Mouse (Mus musculus): Measurements from ENCODE around the gene Shmt2.

Shmt2 gene

DNA sequence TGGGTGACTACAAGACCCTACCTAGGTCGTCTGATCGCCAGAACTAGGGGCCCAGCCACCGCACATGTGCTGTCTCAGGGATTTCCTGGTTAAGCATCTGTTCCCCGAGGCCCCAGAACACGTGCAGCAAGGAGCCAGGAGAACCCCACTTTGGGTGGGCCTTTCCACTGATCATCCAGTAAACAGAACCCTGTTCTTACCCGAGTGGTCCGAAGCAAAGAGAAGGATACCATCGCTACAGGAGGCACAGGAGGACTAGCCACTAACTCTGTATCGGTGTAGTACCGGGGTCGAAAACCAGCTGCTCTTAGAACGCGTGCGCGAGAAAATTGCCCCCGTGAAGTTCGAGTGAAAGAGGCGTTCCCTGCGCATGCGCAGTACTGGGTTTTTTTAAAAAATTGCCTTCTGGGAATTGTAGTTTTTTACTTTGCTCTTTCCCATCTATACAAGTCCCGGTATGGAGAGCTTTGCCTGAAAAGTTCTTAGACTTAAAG, at the start of gene Shmt2:
Shmt2 (minus strand) TSS at position 357 of the 494 bp plus-strand sequence.
- no peaks in the 10 kb centered on the region for H3K27me3 ChIP-seq (ENCODE audit: control insufficient read depth, insufficient read depth, low read length, poor library complexity, severe bottlenecking)
- peaks cover 6% of the 10 kb centered on the region for H3K36me3 ChIP-seq (ENCODE audit: control insufficient read depth, insufficient read depth, low read length, poor library complexity, severe bottlenecking)
- DNase-seq (ENCODE audit: low read depth, low spot score): peak; percentile 91

DNA sequence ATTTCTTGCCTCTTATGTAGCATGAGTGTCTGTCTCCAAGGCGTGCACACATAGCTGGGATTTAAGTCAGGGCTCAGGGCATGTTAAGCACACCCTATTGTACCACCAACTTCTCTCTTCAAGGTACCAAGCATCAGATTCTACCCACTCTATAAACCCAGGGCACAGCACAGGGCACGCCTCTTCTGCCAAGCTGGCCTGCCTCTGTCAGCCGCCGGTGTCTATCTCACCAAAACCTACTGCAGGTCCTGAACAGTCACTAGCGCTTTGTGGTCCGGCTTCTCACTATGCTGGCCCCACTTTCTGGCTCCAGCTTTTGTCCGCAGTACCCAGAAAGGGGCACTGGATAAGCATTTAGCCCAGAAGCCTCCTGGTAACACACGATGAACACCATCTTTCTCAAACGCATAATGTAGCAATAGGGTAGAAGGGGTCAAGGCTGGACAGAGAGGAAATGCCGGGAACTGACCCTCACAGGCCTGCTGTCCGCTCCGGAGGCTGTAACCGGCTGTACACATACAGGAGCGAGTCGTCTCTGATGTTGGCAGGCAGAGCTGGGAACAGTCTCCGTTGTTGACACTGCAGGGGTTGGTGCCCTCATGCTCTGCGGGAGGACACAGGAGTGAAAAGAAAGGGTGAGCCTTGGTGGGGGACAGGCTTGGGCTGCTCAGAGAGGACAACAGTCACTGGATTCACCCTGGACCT, 48.8 kb upstream of the Shmt2 start:
- Histone ChIP-seq H3K36me3 (ENCODE audit: control insufficient read depth, insufficient read depth, low read length, poor library complexity, severe bottlenecking) (no peaks in the 10 kb centered on the region), H3K27me3 (ENCODE audit: control insufficient read depth, insufficient read depth, low read length, poor library complexity, severe bottlenecking) (no peaks in the 10 kb centered on the region)
- DNase-seq (ENCODE audit: low read depth, low spot score): no peak

DNA sequence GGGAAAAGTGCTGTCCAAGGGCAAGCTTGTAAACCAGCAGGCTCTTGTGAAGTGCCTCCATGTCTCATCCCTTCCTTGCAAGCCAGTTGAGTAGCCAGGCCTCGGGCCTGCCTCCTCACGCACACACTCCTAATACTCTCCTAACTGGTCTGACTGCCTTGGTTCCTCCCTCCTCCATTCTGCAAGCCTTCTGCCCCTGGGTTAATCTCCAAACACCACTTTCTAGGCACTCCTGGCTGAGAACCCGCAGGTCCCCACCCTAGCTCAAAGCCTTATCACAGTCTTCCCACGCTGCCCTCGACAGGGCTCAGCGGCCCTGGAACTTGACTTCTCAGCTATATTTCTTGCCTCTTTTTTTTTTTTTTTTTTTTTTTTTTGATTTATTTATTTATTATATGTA, 48.1 kb upstream of the Shmt2 start:
- no peaks in the 10 kb centered on the region for H3K27me3 ChIP-seq (ENCODE audit: control insufficient read depth, insufficient read depth, low read length, poor library complexity, severe bottlenecking)
- DNase-seq (ENCODE audit: low read depth, low spot score): no peak
- H3K36me3 ChIP-seq (ENCODE audit: control insufficient read depth, insufficient read depth, low read length, poor library complexity, severe bottlenecking): no peaks in the 10 kb centered on the region

DNA sequence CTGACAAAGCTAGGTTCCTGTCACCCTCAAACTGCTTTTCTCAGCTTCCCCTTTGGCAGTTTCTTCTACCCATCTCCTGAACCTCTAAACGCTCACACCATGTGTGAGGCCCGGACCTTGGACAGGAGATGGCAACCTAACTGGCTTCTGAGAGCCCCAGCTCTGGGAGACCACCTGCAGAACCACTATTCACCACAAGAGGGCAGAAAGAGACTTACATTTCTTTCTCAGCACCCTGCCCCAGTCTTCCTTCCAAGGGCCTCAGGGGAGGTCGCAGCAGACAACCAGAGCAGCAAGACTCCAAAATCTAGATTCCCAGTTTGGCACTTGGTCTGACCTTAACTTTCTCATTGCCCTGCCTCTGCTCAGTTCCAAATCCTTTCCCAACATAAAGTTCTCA, 47.2 kb upstream of the Shmt2 start:
- Histone ChIP-seq H3K36me3 (ENCODE audit: control insufficient read depth, insufficient read depth, low read length, poor library complexity, severe bottlenecking) (no peaks in the 10 kb centered on the region), H3K27me3 (ENCODE audit: control insufficient read depth, insufficient read depth, low read length, poor library complexity, severe bottlenecking) (no peaks in the 10 kb centered on the region)
- peak; percentile 82 for DNase-seq (ENCODE audit: low read depth, low spot score)

DNA sequence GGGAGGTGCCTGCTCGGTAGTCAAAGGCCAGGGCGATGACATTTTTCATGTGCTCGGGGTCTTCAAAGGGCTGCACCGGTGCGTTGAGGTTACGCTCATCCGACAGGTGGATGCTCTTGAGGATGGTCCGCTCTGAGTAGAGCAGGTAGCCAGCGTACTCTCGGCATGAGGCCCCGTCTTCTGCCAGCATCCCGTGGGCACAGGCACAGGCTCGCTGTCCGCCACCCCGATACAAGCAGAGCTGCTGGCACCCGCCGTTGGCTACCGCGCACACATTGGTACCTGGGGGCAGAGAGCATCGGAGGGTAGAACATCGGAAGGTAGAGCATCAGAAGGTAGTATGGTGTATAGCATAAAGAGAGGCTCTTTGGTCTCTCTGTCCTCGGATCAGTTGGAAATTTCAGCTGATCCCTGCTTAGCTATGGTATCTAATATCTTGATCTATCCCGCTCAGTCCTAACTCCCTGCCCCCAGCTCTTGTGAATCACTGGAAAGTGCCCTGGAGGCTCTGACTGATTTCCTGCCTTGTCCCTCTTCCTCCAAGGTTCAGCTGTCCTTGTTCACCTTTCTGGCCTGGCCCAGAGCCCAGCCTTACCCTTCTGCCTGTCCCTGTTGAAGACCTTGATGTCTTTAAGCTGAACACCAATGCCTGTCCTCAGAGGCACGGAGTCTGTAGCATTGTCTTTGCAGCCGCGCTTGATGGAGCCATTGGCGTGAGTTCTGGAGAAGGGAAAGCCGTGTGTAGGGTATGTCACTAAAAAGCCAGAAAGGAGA, 44.5 kb upstream of the Shmt2 start:
- Histone ChIP-seq H3K36me3 (ENCODE audit: control insufficient read depth, insufficient read depth, low read length, poor library complexity, severe bottlenecking) (no peaks in the 10 kb centered on the region), H3K27me3 (ENCODE audit: control insufficient read depth, insufficient read depth, low read length, poor library complexity, severe bottlenecking) (no peaks in the 10 kb centered on the region)
- no peak for DNase-seq (ENCODE audit: low read depth, low spot score)

DNA sequence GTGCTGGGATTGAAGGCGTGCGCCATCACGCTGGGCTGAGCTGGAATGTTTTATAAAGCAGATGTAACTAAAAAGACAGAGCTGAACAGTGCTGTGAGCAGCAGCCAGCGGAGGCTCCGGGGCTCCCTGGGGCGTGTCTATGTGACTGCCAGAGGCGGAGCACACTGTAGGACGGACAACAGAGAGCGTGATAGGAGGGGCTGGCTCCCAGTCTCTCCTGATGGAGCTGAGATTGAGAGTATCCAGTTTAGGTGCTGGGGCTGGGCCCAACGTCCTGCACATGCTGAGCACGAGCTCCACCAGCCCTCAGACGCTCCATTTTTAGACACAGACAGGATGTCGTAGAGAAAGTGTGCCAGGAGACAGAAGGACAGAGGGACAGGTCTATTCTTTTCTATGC, 42.1 kb upstream of the Shmt2 start:
- no peak for DNase-seq (ENCODE audit: low read depth, low spot score)
- no peaks in the 10 kb centered on the region for H3K36me3 ChIP-seq (ENCODE audit: control insufficient read depth, insufficient read depth, low read length, poor library complexity, severe bottlenecking)
- no peaks in the 10 kb centered on the region for H3K27me3 ChIP-seq (ENCODE audit: control insufficient read depth, insufficient read depth, low read length, poor library complexity, severe bottlenecking)

DNA sequence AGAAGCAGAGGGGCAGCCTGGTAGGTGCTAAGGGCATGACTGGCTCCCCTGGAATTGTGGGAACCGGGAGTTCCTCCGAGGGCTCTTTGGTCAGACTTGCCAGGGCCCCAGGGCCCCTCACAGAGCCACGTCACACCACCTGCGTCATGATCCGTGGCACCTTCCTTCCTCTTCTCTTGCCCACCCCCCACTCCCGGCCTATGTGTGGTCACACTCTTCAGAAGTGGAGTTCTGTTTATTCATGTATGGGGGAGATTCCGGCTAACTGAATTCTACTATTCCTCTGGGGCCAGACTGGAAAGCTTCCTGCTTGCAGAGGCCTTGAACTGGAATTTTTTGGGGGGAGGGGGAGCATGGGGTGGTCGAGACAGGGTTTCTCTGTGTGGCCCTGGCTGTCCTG, 41.6 kb upstream of the Shmt2 start:
- H3K36me3 ChIP-seq (ENCODE audit: control insufficient read depth, insufficient read depth, low read length, poor library complexity, severe bottlenecking): no peaks in the 10 kb centered on the region

DNA sequence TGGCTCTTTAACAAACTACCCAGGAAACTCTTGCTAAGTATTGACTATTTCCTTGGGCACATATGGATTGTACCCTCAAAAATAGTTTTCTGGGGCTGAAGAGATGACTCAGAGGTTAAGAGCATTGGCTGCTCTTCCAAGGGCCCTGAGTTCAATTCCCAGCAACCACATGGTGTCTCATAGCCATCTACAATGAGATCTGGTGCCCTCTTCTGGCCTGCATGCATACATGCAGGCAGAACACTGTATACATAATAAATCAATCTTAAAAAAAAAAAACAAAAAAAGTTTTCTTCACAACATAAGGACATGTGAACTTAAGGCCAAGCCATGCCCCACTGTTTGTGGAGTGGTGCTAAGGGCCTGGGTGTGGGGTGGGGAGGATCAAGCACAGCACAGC, 38.9 kb upstream of the Shmt2 start:
- peak; percentile 13 for DNase-seq (ENCODE audit: low read depth, low spot score)
- no peaks in the 10 kb centered on the region for H3K27me3 ChIP-seq (ENCODE audit: control insufficient read depth, insufficient read depth, low read length, poor library complexity, severe bottlenecking)

More for the DNA sequence above, 41.6 kb upstream of the Shmt2 start:
- no peaks in the 10 kb centered on the region for H3K27me3 ChIP-seq (ENCODE audit: control insufficient read depth, insufficient read depth, low read length, poor library complexity, severe bottlenecking)
- peak; percentile 20 for DNase-seq (ENCODE audit: low read depth, low spot score)

DNA sequence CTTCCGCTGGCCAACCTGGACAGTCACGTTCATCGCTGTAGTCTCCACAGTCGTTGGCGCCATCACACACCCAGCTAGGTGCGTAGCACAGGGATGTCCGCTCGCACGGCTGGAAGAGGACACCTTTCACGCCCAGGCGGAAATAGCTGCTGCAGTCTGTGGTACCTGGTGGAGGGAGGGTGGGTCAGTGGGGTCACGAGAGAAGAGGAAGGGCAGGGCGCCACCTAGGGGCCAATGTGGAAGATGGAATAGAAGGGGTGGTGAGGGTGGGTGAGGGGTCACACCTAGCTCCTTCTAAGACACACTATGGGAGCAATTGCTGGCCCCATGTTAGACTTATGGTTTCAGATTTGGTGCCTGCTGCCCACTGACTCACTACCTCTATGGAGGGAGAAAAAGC, 35.2 kb upstream of the Shmt2 start:
- no peaks in the 10 kb centered on the region for H3K27me3 ChIP-seq (ENCODE audit: control insufficient read depth, insufficient read depth, low read length, poor library complexity, severe bottlenecking)
- peak; percentile 32 for DNase-seq (ENCODE audit: low read depth, low spot score)
- no peaks in the 10 kb centered on the region for H3K36me3 ChIP-seq (ENCODE audit: control insufficient read depth, insufficient read depth, low read length, poor library complexity, severe bottlenecking)

More for the DNA sequence above, 38.9 kb upstream of the Shmt2 start:
- no peaks in the 10 kb centered on the region for H3K36me3 ChIP-seq (ENCODE audit: control insufficient read depth, insufficient read depth, low read length, poor library complexity, severe bottlenecking)

DNA sequence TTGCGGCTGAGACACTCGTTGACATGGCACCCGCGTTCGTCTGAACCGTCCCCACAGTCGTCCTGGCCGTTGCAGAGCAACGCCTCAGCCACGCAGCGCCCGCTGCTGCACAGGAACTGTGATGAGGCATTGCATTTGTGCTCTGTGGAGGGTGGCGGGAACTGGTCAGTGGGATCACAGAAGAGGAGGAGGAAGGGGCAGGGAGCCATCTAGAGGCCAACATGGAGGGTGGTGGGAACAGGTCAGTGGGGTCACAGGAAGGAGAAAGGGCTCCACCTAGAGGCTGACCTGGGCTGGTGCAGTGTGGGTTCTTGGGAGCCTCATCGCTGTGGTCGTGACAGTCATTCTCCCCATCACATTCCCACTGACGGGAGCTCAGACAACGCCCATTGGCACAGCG, 33.5 kb upstream of the Shmt2 start:
- DNase-seq (ENCODE audit: low read depth, low spot score): peak; percentile 34
- Histone ChIP-seq H3K36me3 (ENCODE audit: control insufficient read depth, insufficient read depth, low read length, poor library complexity, severe bottlenecking) (no peaks in the 10 kb centered on the region), H3K27me3 (ENCODE audit: control insufficient read depth, insufficient read depth, low read length, poor library complexity, severe bottlenecking) (no peaks in the 10 kb centered on the region)

DNA sequence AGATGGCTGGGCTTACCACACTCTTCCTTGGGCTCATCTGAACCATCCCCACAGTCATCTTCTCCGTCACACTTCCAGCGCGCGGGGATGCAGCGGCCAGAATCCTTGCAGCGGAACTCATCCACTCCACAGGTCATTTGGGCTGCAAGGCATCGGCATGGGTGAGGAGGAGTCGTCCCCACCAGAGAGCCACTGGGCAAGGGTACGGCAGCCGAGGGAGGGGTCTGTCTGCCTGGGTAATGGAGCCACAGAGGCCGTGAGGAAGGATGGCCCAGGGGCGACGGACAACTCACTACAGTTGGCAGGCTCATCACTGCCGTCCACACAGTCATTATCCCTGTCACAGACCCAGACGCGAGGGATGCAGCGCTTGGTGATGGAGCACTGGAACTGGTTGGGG, 27.6 kb upstream of the Shmt2 start:
- no peak for DNase-seq (ENCODE audit: low read depth, low spot score)
- no peaks in the 10 kb centered on the region for H3K27me3 ChIP-seq (ENCODE audit: control insufficient read depth, insufficient read depth, low read length, poor library complexity, severe bottlenecking)
- no peaks in the 10 kb centered on the region for H3K36me3 ChIP-seq (ENCODE audit: control insufficient read depth, insufficient read depth, low read length, poor library complexity, severe bottlenecking)

DNA sequence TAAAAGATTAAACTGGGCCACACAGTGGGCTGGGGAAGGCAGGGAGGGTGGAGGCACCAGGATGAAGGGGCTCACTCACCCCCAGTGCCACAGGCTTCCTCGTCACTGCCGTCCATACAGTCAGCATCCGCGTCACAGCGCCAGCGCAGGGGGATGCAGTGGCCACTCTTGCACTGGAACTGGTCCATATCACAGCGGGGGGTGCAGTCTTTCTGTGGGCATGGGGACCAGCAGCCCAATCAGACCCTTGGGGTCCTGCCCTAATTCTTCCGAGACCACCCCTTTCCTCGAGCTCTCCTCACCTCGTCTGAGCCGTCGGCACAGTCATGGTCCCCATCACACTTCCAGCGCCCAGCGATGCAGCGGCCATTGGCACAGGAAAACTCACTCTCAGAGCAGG, 26.0 kb upstream of the Shmt2 start:
- no peak for DNase-seq (ENCODE audit: low read depth, low spot score)
- H3K36me3 ChIP-seq (ENCODE audit: control insufficient read depth, insufficient read depth, low read length, poor library complexity, severe bottlenecking): no peaks in the 10 kb centered on the region
- H3K27me3 ChIP-seq (ENCODE audit: control insufficient read depth, insufficient read depth, low read length, poor library complexity, severe bottlenecking): no peaks in the 10 kb centered on the region

DNA sequence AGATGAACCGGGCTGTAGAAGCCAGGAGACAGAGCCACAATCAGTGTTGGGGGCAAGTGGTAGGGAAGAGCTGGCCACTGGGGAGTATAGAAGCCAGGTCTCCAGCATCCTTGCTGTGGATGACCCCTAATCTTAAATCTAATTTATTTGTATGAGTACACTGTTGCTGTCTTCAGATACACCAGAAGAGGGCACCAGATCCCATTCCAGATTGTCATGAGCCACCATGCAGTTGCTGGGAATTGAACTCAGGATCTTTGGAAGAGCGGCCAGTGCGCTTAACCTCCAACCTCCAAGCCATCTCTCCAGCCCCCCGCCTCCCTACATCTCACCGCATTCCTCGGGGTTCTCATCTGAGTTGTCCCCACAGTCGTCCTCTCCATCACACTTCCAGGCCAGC, 24.3 kb upstream of the Shmt2 start:
- DNase-seq (ENCODE audit: low read depth, low spot score): no peak
- Histone ChIP-seq H3K36me3 (ENCODE audit: control insufficient read depth, insufficient read depth, low read length, poor library complexity, severe bottlenecking) (no peaks in the 10 kb centered on the region), H3K27me3 (ENCODE audit: control insufficient read depth, insufficient read depth, low read length, poor library complexity, severe bottlenecking) (no peaks in the 10 kb centered on the region)

DNA sequence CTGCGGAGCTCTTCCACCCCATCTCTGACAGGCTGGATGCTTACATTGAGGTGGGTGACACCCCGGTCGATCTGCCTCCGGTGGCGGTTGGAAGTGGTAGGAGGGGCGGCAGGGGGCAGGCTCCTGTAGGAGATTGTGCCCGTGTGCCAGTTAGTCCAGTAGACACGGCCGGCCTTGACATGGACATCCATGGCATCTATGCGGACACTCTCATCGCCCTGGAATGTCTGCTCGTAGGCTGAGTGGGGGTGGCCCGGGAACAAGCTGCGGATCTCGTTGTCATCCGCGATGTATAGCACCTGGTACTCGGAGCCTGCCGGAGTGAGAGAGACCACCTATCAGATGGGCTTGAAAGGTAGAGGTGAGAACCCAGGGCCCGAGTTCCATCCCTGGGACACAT, 22.1 kb upstream of the Shmt2 start:
- DNase-seq (ENCODE audit: low read depth, low spot score): no peak
- Histone ChIP-seq H3K36me3 (ENCODE audit: control insufficient read depth, insufficient read depth, low read length, poor library complexity, severe bottlenecking) (no peaks in the 10 kb centered on the region), H3K27me3 (ENCODE audit: control insufficient read depth, insufficient read depth, low read length, poor library complexity, severe bottlenecking) (no peaks in the 10 kb centered on the region)

DNA sequence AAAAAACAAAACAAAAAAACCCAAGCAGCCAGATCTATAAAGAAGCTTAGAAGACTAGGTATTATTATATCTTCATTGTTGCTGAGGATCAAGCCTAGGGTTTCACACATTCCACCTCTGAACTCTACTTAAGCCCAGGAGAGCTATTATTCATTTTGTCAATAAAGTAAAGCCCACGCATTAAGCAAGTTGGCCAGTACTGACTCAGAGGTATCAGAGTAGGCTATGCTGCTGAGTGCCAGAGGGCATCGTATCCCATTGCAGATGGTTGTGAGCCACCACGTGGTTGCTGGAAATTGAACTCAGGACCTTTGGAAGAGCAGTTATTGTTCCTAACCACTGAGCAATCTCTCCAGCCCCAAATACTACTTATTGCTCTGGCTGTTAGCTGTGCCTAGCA, 21.7 kb upstream of the Shmt2 start:
- Histone ChIP-seq H3K36me3 (ENCODE audit: control insufficient read depth, insufficient read depth, low read length, poor library complexity, severe bottlenecking) (no peaks in the 10 kb centered on the region), H3K27me3 (ENCODE audit: control insufficient read depth, insufficient read depth, low read length, poor library complexity, severe bottlenecking) (no peaks in the 10 kb centered on the region)
- DNase-seq (ENCODE audit: low read depth, low spot score): no peak

All from splenic B cell, adult 2 months (primary cell).